Mouse (Mus musculus): Measurements from ENCODE around the gene Tbc1d8. TPM values are rescaled to one million over a fixed set of nuclear protein-coding genes. Genes with fewer than 3 reads are reported as not detected.

The Tbc1d8 gene
- polyA plus RNA-seq, 1 experiment from 2014 or later = 10.0 TPM

GRCm38 (mm10) chr1:39330857-39331594 is 147.5 kb downstream of the Tbc1d8 start:
- Histone ChIP-seq H3K9ac (no peak overlapping the region), H3K9me3 (ENCODE audit: control insufficient read depth, low read length) (no peaks in the 10 kb centered on the region), H3K27me3 (ENCODE audit: control insufficient read depth, insufficient read depth, low read length) (no peaks in the 10 kb centered on the region), H3K4me1 (replicated peaks; ENCODE audit: control insufficient read depth, insufficient read depth, low read length) (no peaks in the 10 kb centered on the region), H3K4me3 (replicated peaks; ENCODE audit: low read length) (no peak overlapping the region), H3K4me2 (replicated peaks) (no peak overlapping the region), H3K36me3 (replicated peaks; ENCODE audit: control insufficient read depth, insufficient read depth) (no peaks in the 10 kb centered on the region), H3K27ac (no peak overlapping the region)
- DNase-seq (ENCODE audit: low spot score) (no peak), ATAC-seq (ENCODE audit: low FRiP score) (no peak)
- WGBS = 93% methylated on average over 7 of the region's 7 CpGs

- H3K27me3 ChIP-seq (ENCODE audit: control insufficient read depth, insufficient read depth, low read length) = no peaks in the 10 kb centered on the region
- no peak overlapping the region for H3K4me3 ChIP-seq (replicated peaks; ENCODE audit: low read length)
- no peak for DNase-seq (ENCODE audit: low spot score)
- no peak overlapping the region for H3K27ac ChIP-seq
- no peak overlapping the region for H3K4me2 ChIP-seq (replicated peaks)
- H3K4me1 ChIP-seq (replicated peaks; ENCODE audit: control insufficient read depth, insufficient read depth, low read length) = no peaks in the 10 kb centered on the region
- no peak overlapping the region for H3K9ac ChIP-seq
- ATAC-seq (ENCODE audit: low FRiP score) = no peak
- WGBS = 76% methylated on average over 7 of the region's 7 CpGs
- no peaks in the 10 kb centered on the region for H3K9me3 ChIP-seq (ENCODE audit: control insufficient read depth, low read length)
- H3K36me3 ChIP-seq (replicated peaks; ENCODE audit: control insufficient read depth, insufficient read depth) = no peaks in the 10 kb centered on the region
Measured at GRCm38 (mm10) chr1:39327546-39327945, 151.0 kb downstream of the Tbc1d8 start.

GRCm38 (mm10) chr1:39325228-39325627 is 153.3 kb downstream of the Tbc1d8 start:
- DNase-seq (ENCODE audit: low spot score) = no peak
- Histone ChIP-seq H3K4me3 (replicated peaks; ENCODE audit: low read length) (no peak overlapping the region), H3K27ac (no peak overlapping the region), H3K9ac (no peak overlapping the region), H3K4me1 (replicated peaks; ENCODE audit: control insufficient read depth, insufficient read depth, low read length) (no peaks in the 10 kb centered on the region), H3K36me3 (replicated peaks; ENCODE audit: control insufficient read depth, insufficient read depth) (no peaks in the 10 kb centered on the region), H3K27me3 (ENCODE audit: control insufficient read depth, insufficient read depth, low read length) (no peaks in the 10 kb centered on the region), H3K9me3 (ENCODE audit: control insufficient read depth, low read length) (no peaks in the 10 kb centered on the region), H3K4me2 (replicated peaks) (no peak overlapping the region)
- 93% methylated on average over 6 of the region's 6 CpGs for WGBS
- no peak for ATAC-seq (ENCODE audit: low FRiP score)

GRCm38 (mm10) chr1:39321954-39322353 is 156.6 kb downstream of the Tbc1d8 start:
- no peaks in the 10 kb centered on the region for H3K27me3 ChIP-seq (ENCODE audit: control insufficient read depth, insufficient read depth, low read length)
- no peak overlapping the region for H3K4me2 ChIP-seq (replicated peaks)
- H3K4me1 ChIP-seq (replicated peaks; ENCODE audit: control insufficient read depth, insufficient read depth, low read length) = no peaks in the 10 kb centered on the region
- H3K9ac ChIP-seq = no peak overlapping the region
- no peak overlapping the region for H3K27ac ChIP-seq
- no peaks in the 10 kb centered on the region for H3K36me3 ChIP-seq (replicated peaks; ENCODE audit: control insufficient read depth, insufficient read depth)
- DNase-seq (ENCODE audit: low spot score) (no peak), ATAC-seq (ENCODE audit: low FRiP score) (no peak)
- H3K4me3 ChIP-seq (replicated peaks; ENCODE audit: low read length) = no peak overlapping the region
- WGBS = 76% methylated on average over 6 of the region's 6 CpGs
- H3K9me3 ChIP-seq (ENCODE audit: control insufficient read depth, low read length) = no peaks in the 10 kb centered on the region

Other genes starting within 250 kb of the Tbc1d8 start
- 356 and 445 TPM in 2 replicates for gene Rpl31, start 110.9 kb downstream of the Tbc1d8 start, polyA plus RNA-seq (2014; fragmentation: Nextera tagmentation; extraction: Ambion mirVana)
- 17.7 and 18.4 TPM in 2 replicates for gene Cnot11, start 56.2 kb upstream of the Tbc1d8 start, polyA plus RNA-seq (2014; fragmentation: Nextera tagmentation; extraction: Ambion mirVana)
- 26.9 and 28.9 TPM in 2 replicates for gene Rnf149, start 98.7 kb upstream of the Tbc1d8 start, polyA plus RNA-seq (2014; fragmentation: Nextera tagmentation; extraction: Ambion mirVana)
- 6.8 and 7.6 TPM in 2 replicates for gene Creg2, start 172.7 kb upstream of the Tbc1d8 start, polyA plus RNA-seq (2014; fragmentation: Nextera tagmentation; extraction: Ambion mirVana)
- gene Rfx8, start 242.2 kb upstream of the Tbc1d8 start, polyA plus RNA-seq (2014; fragmentation: Nextera tagmentation; extraction: Ambion mirVana) = 0.10 and 0.40 TPM in 2 replicates

Measured in hindbrain, embryonic 14.5 days (tissue).